Mouse (Mus musculus) C2C12 (cell line): ENCODE data around the gene Sox2.

Experiments used
- CEBPB ChIP-seq: IDR thresholded peaks from one replicate; pipeline ENCODE4 v1.6.1; 2011; ENCODE audit warnings: low read depth, mild to moderate bottlenecking, control low read depth, moderate library complexity
- CTCF ChIP-seq: IDR thresholded peaks from one replicate; pipeline ENCODE4 v1.5.1; 2011; ENCODE audit not compliant: control insufficient read depth, insufficient read depth, insufficient read length
- FOSL1 ChIP-seq: IDR thresholded peaks from one replicate; pipeline ENCODE4 v1.8.0; 2011; ENCODE audit warnings: mild to moderate bottlenecking, low read length; ENCODE audit not compliant: poor library complexity, insufficient read depth, severe bottlenecking
- MAX ChIP-seq: IDR thresholded peaks from one replicate; pipeline ENCODE4 v1.6.1; 2011; ENCODE audit warnings: mild to moderate bottlenecking, control low read depth
- MYOD1 ChIP-seq: IDR thresholded peaks from one replicate; pipeline ENCODE4 v1.6.1; 2011; ENCODE audit warnings: low read depth; ENCODE audit not compliant: control insufficient read depth, insufficient read length

GRCm38 (mm10) chr3:34692394-34692745 is 42.2 kb downstream of the Sox2 start:
- no peak for TF ChIP-seq CTCF
- no peak for TF ChIP-seq MAX
- no peak for TF ChIP-seq FOSL1
- no peak for TF ChIP-seq MYOD1
- TF ChIP-seq CEBPB = no peak
